Mouse (Mus musculus) thymus, adult 2 months (tissue): Measurements from ENCODE around the gene Phf7.

Experiments used
- CTCF ChIP-seq: fragments of 200-500 bp; IDR thresholded peaks from 2 replicates; pipeline ENCODE4 v1.5.1; 2012; ENCODE audit warnings: mild to moderate bottlenecking, control low read depth, low read length, moderate library complexity, borderline replicate concordance; ENCODE audit not compliant: control insufficient read depth, poor library complexity, insufficient read depth; ENCODE audit errors: extremely low read depth
- POLR2A ChIP-seq: fragments of 200-500 bp; IDR thresholded peaks from 2 replicates; pipeline ENCODE4 v1.6.1; 2012; ENCODE audit warnings: mild to moderate bottlenecking, low read length, control low read depth, moderate library complexity; ENCODE audit not compliant: control insufficient read depth, poor library complexity, insufficient read depth; ENCODE audit errors: extremely low read depth

- TF ChIP-seq POLR2A (no peak), CTCF (peak; percentile 81; the same call in 1 of the 2 replicates)
Measured at GRCm38 (mm10) chr14:31272164-31272563, 21.0 kb upstream of the Phf7 start.
